Mouse (Mus musculus): ENCODE measurements at regions not wholly inside any gene's neighbourhood (a gene's known extent, or its start where the extent isn't known, plus 50 kb on each side); places are given as distances from the start of the nearest gene placed in this dataset.
A peak's percentile ranks its signal among the peaks of the same experiment; 100 is the strongest.

DNA sequence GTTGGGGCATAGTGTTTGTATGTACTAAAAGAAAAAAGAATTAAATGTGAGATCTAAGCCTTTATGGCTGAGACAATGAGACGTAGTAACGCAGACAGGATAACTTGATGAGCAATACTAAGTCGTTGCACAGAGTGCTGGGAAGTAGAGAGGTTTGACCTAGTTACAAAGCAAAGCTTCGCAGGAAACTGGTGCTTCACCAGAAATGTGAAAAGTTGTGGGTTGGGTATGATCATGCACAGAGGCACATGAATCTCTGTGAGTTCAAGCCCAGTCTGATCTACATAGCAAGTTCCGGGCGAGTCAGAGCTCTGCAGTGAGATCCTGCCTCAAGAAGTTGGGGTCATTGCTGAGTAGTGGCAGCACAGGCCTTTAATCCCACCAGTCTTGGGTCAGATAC lies 65.3 kb upstream of the Jmy start:
- no peak for DNase-seq

DNA sequence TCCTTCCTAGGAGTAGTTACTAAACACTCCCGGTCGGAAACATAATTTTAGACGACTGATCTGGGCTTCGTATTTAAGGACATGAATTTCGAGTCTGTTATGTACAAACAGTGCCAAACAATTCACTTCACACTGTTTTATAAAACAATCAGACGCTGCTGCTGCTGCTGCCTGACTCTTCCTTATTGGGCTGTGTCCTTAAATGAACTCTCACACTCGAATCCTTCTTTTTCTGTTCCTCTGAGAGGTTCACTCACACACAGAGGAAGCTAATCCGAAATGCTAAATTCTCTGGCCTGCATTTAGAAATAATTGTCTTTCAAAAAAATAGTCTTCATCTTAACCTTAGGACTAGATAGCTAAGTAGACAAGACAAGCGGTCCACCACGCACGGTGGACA lies 64.5 kb upstream of the Jmy start:
- no peak for DNase-seq

GRCm38 (mm10) chr13:93560282-93560681 lies 60.7 kb upstream of the Jmy start:
- DNase-seq: no peak

- DNase-seq: no peak
Observed at GRCm38 (mm10) chr13:93558603-93559002, 59.0 kb upstream of the Jmy start.

- no peak for DNase-seq
Observed at GRCm38 (mm10) chr13:93556119-93556518, 56.5 kb upstream of the Jmy start.

DNA sequence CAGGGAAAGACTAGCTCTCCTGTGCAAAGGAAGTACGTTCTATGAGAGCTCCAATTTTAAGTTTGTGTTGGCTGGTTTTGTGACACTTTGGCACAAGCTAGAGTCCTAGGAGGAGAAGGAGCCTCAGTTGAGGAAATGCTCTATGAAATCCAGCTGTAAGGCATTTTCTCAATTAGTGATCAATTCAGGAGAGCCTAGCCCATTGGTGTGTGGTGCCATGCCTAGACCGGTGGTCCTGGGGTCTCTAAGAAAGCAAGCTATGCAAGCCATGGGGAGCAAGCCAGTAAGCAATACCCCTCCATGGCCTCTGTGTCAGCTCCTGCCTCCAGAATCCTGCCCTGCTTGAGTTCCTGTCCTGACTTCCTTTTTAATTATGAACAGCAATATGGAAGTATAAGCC lies 55.3 kb upstream of the Jmy start:
- DNase-seq: no peak

GRCm38 (mm10) chr13:93553932-93554331 lies 54.3 kb upstream of the Jmy start:
- no peak for DNase-seq

- DNase-seq: no peak
Observed at GRCm38 (mm10) chr13:93553271-93553670, 53.7 kb upstream of the Jmy start.

DNA sequence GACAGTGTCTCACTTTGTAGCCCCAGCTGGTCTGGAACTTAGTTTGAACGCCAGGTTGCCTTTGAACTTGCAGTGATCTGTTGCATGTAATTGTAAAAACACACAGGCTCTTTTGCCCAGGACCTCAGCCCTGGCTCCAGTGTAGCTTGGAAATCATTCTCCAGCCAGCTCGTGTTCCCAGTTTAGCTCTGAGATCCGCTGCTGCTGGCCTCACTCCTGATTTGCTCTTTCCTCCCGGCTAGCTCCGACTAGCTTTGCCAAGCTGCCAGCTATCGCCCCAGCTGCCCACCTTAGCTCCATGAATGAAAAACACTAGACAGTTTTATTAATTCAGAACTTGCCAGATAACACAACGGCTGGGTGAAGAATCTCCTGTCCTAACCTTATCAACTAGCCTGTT lies 50.7 kb upstream of the Jmy start:
- peak; percentile 34 for DNase-seq
